Mouse (Mus musculus) kidney, adult 18-20 months (tissue): ENCODE measurements at regions not wholly inside any gene's neighbourhood (a gene's known extent, or its start where the extent isn't known, plus 50 kb on each side); places are given as distances from the start of the nearest gene placed in this dataset.

Experiments used
- DNase-seq: peaks from one replicate; pipeline ENCODE4 v3.0.0; 2021

DNA sequence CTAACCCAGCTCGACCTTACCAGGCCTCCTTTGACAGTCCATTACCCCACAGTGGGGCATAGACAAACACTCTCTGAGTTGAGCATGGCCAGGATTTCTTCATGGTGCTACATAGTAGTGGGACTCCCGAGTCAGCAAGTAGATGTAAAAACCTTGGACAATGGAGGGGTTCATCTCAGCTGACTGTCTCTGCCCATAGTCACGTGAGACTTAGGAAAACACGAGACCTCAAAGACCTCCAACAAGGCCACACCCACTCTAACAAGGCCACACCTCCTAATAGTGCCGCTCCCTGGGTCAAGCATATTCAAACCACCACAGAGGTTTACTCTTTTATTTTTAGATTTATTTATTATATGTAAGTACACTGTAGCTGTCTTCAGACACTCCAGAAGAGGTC is 52.5 kb upstream of the Cldn24 start:
- no peak for DNase-seq

DNA sequence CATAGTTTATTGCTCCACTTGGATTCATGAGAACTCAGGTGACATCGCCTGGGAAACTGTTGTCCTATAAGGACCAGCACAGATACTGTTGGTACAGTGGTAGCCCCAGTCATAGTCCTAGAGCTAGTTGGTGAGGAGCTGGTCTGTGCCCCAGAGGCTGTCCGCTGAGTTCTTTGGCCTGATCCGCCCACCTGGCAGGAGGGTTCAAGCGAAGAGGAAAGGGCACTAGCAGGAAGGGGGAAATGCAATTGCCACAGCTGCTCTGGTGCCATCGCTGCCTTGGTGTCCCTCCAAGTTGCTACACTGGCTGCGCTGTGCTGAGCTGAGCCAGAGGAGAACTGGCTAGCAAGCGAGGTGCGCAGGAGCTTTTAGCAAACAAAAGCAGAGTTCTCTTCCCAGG is 53.2 kb upstream of the Cldn24 start:
- DNase-seq, result no peak

DNA sequence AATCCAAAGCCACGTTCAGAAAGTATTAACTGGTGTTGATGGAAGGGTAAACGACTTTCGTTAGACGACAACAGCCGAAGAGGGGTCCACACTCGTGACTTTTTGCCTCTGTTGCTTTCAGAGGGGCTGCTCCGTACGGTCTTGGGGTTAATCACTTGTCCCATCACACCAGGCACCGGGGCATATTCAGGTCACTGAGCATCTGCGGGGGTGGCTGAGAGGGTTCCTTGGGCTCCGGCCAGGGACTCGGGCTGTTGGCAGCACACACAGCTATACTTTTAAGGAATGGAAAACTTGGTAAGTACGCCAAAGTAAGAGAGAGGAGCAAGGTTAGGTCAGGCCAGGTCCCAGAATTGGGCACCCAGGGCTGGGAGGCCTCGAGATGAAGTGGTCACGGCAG is 50.7 kb upstream of the Cdkn2aip start:
- peak; percentile 84 for DNase-seq

DNA sequence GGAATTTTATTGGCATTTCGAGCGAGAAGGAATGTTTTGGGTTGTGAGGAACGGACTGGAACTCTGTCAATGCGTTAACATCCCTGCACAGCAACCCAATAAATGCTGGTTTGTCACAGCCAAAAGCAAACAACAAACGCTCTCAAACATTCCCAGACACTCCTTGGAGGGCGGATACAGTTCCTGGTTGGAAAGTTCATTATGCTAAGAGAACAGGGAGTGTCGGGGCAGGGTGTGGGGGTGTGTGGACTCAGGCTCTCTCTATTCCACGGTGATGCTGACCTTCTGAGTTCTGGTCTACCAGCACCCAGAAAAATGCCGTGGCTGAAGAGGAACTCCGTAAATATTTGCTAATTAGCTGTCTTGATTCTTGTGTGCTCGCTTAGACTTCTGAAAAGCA is 50.3 kb upstream of the Cdkn2aip start:
- no peak for DNase-seq
